17 mouse cellular contexts compared by ENCODE assay signal in genomic region chr5:129190077-129190476, GRCm38 (mm10).
A peak's percentile ranks its signal among the peaks of the same experiment; 100 is the strongest.
DNase-seq lines count a peak whose midpoint lies in the region; ATAC-seq and TF ChIP-seq lines count a peak whose summit lies in the region.
"Had no signal": no experiment of that assay in that cellular context is flagged by ENCODE, and none has a peak within 500 bp of the region (broad histone marks: within the 10 kb centered on the region; RNA-seq: fewer than 3 reads in every experiment).

No protein-coding gene starts in this region.

- WGBS in lung, adult 2 months = 72% methylated on average over 7 of the region's 7 CpGs
- 50% methylated on average over 7 of the region's 7 CpGs for WGBS in hindbrain, postnatal 0 days

- TF ChIP-seq CTCF in lung, adult 2 months (IDR thresholded peaks at IDR 0.05; ENCODE audit: insufficient read depth, low read length) = no peak
- TF ChIP-seq CTCF in hindbrain, postnatal 0 days (IDR thresholded peaks at IDR 0.05; ENCODE audit: low read depth) = no peak

- no peaks in the 10 kb centered on the region for H3K27me3 ChIP-seq in hindbrain, postnatal 0 days (ENCODE audit: insufficient read depth, low read length)
- H3K27me3 ChIP-seq: liver, embryonic 13.5 days had no signal

- H3K9ac ChIP-seq in hindbrain, postnatal 0 days (replicated peaks; ENCODE audit: low read length) = no peak overlapping the region
- H3K9ac ChIP-seq: heart, embryonic 13.5 days; liver, embryonic 13.5 days had no signal

- H3K36me3 ChIP-seq in hindbrain, postnatal 0 days (ENCODE audit: insufficient read depth, low read length) = no peaks in the 10 kb centered on the region
- H3K36me3 ChIP-seq: G1E; heart, embryonic 13.5 days; limb, embryonic 10.5 days; liver, embryonic 13.5 days had no signal

- no peaks in the 10 kb centered on the region for H3K9me3 ChIP-seq in hindbrain, postnatal 0 days (ENCODE audit: low read length)
- H3K9me3 ChIP-seq: heart, embryonic 13.5 days; limb, embryonic 10.5 days; liver, embryonic 13.5 days had no signal

- H3K4me1 ChIP-seq in lung, adult 2 months (ENCODE audit: control insufficient read depth, insufficient read depth, low read length) = no peaks in the 10 kb centered on the region
- H3K4me1 ChIP-seq in hindbrain, postnatal 0 days (ENCODE audit: insufficient read depth, low read length) = no peaks in the 10 kb centered on the region
- H3K4me1 ChIP-seq: heart, embryonic 13.5 days; liver, embryonic 13.5 days had no signal

- no peak overlapping the region for H3K4me2 ChIP-seq in hindbrain, postnatal 0 days (ENCODE audit: low read depth, low read length)
- H3K4me2 ChIP-seq: heart, embryonic 13.5 days; liver, embryonic 13.5 days had no signal

- H3K4me3 ChIP-seq in lung, adult 2 months (replicated peaks; ENCODE audit: extremely low read depth, low read depth, low read length) = no peak overlapping the region
- H3K4me3 ChIP-seq in hindbrain, postnatal 0 days (ENCODE audit: low read length) = no peak overlapping the region
- H3K4me3 ChIP-seq: heart, embryonic 13.5 days; limb, embryonic 10.5 days; liver, embryonic 13.5 days had no signal

- peak; percentile 22 for DNase-seq in adrenal gland, postnatal 14 days
- DNase-seq in adrenal gland, postnatal 4 days (ENCODE audit: low spot score in 2 of 2) = no peak
- DNase-seq in lung, postnatal 36 days = peak; percentile 7
- no peak for DNase-seq in lung, adult 2 months
- DNase-seq in CD4-positive helper T cell, adult 2 months (ENCODE audit: low read depth, low spot score) = peak; percentile 18
- no peak for DNase-seq in hindbrain, postnatal 0 days (ENCODE audit: low spot score)
- DNase-seq in cerebellum, postnatal 10 days = no peak
- DNase-seq in gastrocnemius, adult 8-10 months (ENCODE audit: low spot score in 2 of 2) = no peak
- DNase-seq: cerebellum, postnatal 25 days; kidney, adult 8-10 months; layer of hippocampus, postnatal 36 days; liver, embryonic 13.5 days; retina, postnatal 1 day had no signal

- TF ChIP-seq POLR2A in lung, adult 2 months (IDR thresholded peaks at IDR 0.05; ENCODE audit: borderline replicate concordance, extremely low read depth, low read depth, low read length) = no peak

- ATAC-seq in hindbrain, postnatal 0 days = peak; percentile 27; the same call in 1 of the 2 replicates
- ATAC-seq: midbrain, embryonic 16.5 days had no signal

- H3K27ac ChIP-seq in hindbrain, postnatal 0 days = no peak overlapping the region
- H3K27ac ChIP-seq: heart, embryonic 13.5 days; limb, embryonic 10.5 days; liver, embryonic 13.5 days had no signal

Comparison
In these comparisons a context has a peak if more than half of its experiments do, and no peak if none do; other contexts are left out.
1. DNase-seq: peak in adrenal gland, postnatal 14 days (single experiment), lung, postnatal 36 days (single experiment) and CD4-positive helper T cell, adult 2 months (single experiment); none in adrenal gland, postnatal 4 days (0 of 2), lung, adult 2 months (single experiment), hindbrain, postnatal 0 days (single experiment), cerebellum, postnatal 10 days (0 of 2) and gastrocnemius, adult 8-10 months (0 of 2).